Mouse (Mus musculus) heart, postnatal 0 days (tissue): ENCODE data around the gene Map3k5. TPM values are rescaled to one million over a fixed set of nuclear protein-coding genes. Genes with fewer than 3 reads are reported as not detected.

Experiments used
- ATAC-seq: fragments of 200-750 bp; cut with Nextera tagmentation; 2 replicates; pipeline ENCODE4 v1.8.0; 2017; ENCODE audit warnings: low read depth, moderate number of reproducible peaks, moderate library complexity; ENCODE audit not compliant: insufficient read depth
- DNase-seq: peaks from one replicate; pipeline ENCODE4 v3.0.0-alpha.2; 2016; ENCODE audit warnings: low spot score
- H3K27ac ChIP-seq: fragments of 300-500 bp; sonication (generic); 2 replicates; pipeline ENCODE4 v1.5.1; 2014; ENCODE audit warnings: low read depth, mild to moderate bottlenecking
- H3K27me3 ChIP-seq: fragments of 300-500 bp; sonication (generic); 2 replicates; pipeline ENCODE4 v1.6.1; 2014; ENCODE audit warnings: low read length, mixed read lengths; ENCODE audit not compliant: control insufficient read depth, insufficient read depth
- H3K36me3 ChIP-seq: fragments of 300-500 bp; sonication (generic); replicated peaks from 2 replicates; pipeline ENCODE4 v1.6.1; 2014; ENCODE audit warnings: low read length, mixed read lengths; ENCODE audit not compliant: control insufficient read depth, insufficient read depth
- H3K4me1 ChIP-seq: fragments of 300-500 bp; sonication (generic); 2 replicates; pipeline ENCODE4 v1.6.1; 2014; ENCODE audit warnings: antibody characterized with exemption; ENCODE audit not compliant: control insufficient read depth, insufficient read depth
- H3K4me2 ChIP-seq: fragments of 300-500 bp; sonication (generic); 2 replicates; pipeline ENCODE4 v1.6.1; 2014; ENCODE audit warnings: low read depth, mild to moderate bottlenecking, low read length, moderate library complexity
- H3K4me3 ChIP-seq: fragments of 300-500 bp; sonication (generic); 2 replicates; pipeline ENCODE4 v1.5.1; 2014; ENCODE audit warnings: low read depth, low read length
- H3K9ac ChIP-seq: fragments of 300-500 bp; sonication (generic); replicated peaks from 2 replicates; pipeline ENCODE4 v1.6.1; 2014; ENCODE audit warnings: low read depth, low read length, mixed read lengths
- H3K9me3 ChIP-seq: fragments of 300-500 bp; sonication (generic); replicated peaks from 2 replicates; pipeline ENCODE4 v1.6.1; 2016; ENCODE audit warnings: low read length; ENCODE audit not compliant: control insufficient read depth
- CTCF ChIP-seq: IDR thresholded peaks from 2 replicates; pipeline ENCODE4 v1.5.1; 2016; ENCODE audit warnings: antibody characterized with exemption, control low read depth, low read depth
- EP300 ChIP-seq: IDR thresholded peaks from 2 replicates; pipeline ENCODE4 v1.6.1; 2016; ENCODE audit warnings: antibody characterized with exemption, low read depth
- WGBS: fragments of 180-500 bp; shearing (Covaris S2); extraction: QIAGEN DNeasy Blood & Tissue Kit; methylation state at CpG from one replicate; pipeline ENCODE4 v1.1.7; 2014; 5-methylcytosine and 5-hydroxymethylcytosine counted together
- polyA plus RNA-seq: library from polyadenylated mRNA; unstranded; fragments of >200 nt; fragmentation: Nextera tagmentation; extraction: Ambion mirVana; gene quantifications from 2 replicates; pipeline ENCODE4 v1.2.1, GENCODE M21; 2015
- total RNA-seq: library from RNA; depleted of rRNA; stranded (reverse); fragments of >200 nt; gene quantifications from 2 replicates; pipeline ENCODE4 v1.2.3, GENCODE M21; 2014; ENCODE audit warnings: low replicate concordance

Gene Map3k5
- total and polyA plus RNA-seq, 2 experiments from 2014 or later, result 2.5 to 10.8 TPM

GRCm38 (mm10) chr10:20042081-20042480 is 107.8 kb downstream of the Map3k5 start:
- no peaks in the 10 kb centered on the region for H3K4me1 ChIP-seq
- H3K27ac ChIP-seq, result no peak overlapping the region
- no peaks in the 10 kb centered on the region for H3K9me3 ChIP-seq
- ATAC-seq, result no peak
- H3K9ac ChIP-seq, result no peak overlapping the region
- no peaks in the 10 kb centered on the region for H3K27me3 ChIP-seq
- no peak overlapping the region for H3K4me2 ChIP-seq
- 94% methylated on average over 8 of the region's 8 CpGs for WGBS
- TF ChIP-seq EP300, result no peak
- no peak for TF ChIP-seq CTCF
- no peaks in the 10 kb centered on the region for H3K36me3 ChIP-seq
- DNase-seq, result no peak
- H3K4me3 ChIP-seq, result no peak overlapping the region

- no peak for TF ChIP-seq EP300
- TF ChIP-seq CTCF, result no peak
- H3K27me3 ChIP-seq, result no peaks in the 10 kb centered on the region
- 0 out of 2 replicates have a peak, but pooled peaks cover 7% of the 10 kb centered on the region for H3K36me3 ChIP-seq
- no peaks in the 10 kb centered on the region for H3K9me3 ChIP-seq
- WGBS, result 96% methylated on average over 2 of the region's 2 CpGs
- H3K4me1 ChIP-seq, result no peaks in the 10 kb centered on the region
- no peak overlapping the region for H3K9ac ChIP-seq
- H3K4me2 ChIP-seq, result no peak overlapping the region
- H3K27ac ChIP-seq, result no peak overlapping the region
- no peak overlapping the region for H3K4me3 ChIP-seq
- ATAC-seq (no peak), DNase-seq (no peak)
Observed at GRCm38 (mm10) chr10:20044051-20044450, 109.8 kb downstream of the Map3k5 start.

GRCm38 (mm10) chr10:20045733-20046495 is 111.6 kb downstream of the Map3k5 start:
- Histone ChIP-seq H3K4me2 (no peak overlapping the region), H3K27ac (no peak overlapping the region), H3K4me3 (no peak overlapping the region), H3K9me3 (no peaks in the 10 kb centered on the region), H3K9ac (no peak overlapping the region), H3K4me1 (no peaks in the 10 kb centered on the region), H3K36me3 (0 out of 2 replicates have a peak, but pooled peaks cover 7% of the 10 kb centered on the region), H3K27me3 (no peaks in the 10 kb centered on the region)
- DNase-seq, result peak; percentile 37
- ATAC-seq, result no peak; the same call in 1 of the 2 replicates
- WGBS, result 44% methylated on average over 4 of the region's 4 CpGs
- TF ChIP-seq EP300 (no peak), CTCF (no peak)

GRCm38 (mm10) chr10:20056859-20057644 is 122.8 kb downstream of the Map3k5 start:
- Histone ChIP-seq H3K36me3 (peaks cover 26% of the 10 kb centered on the region), H3K4me2 (no peak overlapping the region), H3K9me3 (no peaks in the 10 kb centered on the region), H3K4me1 (peaks cover 9% of the 10 kb centered on the region; the same call in 1 of the 2 replicates), H3K9ac (no peak overlapping the region), H3K27me3 (no peaks in the 10 kb centered on the region), H3K27ac (no peak overlapping the region), H3K4me3 (no peak overlapping the region)
- no peak for ATAC-seq
- 70% methylated on average over 14 of the region's 14 CpGs for WGBS
- DNase-seq, result no peak
- TF ChIP-seq EP300, result no peak
- no peak for TF ChIP-seq CTCF

- no peaks in the 10 kb centered on the region for H3K9me3 ChIP-seq
- peaks cover 9% of the 10 kb centered on the region; the same call in 1 of the 2 replicates for H3K4me1 ChIP-seq
- H3K27ac ChIP-seq, result no peak overlapping the region
- 88% methylated on average over 10 of the region's 10 CpGs for WGBS
- no peak overlapping the region for H3K4me3 ChIP-seq
- no peak overlapping the region for H3K9ac ChIP-seq
- H3K4me2 ChIP-seq, result no peak overlapping the region
- TF ChIP-seq EP300 (no peak), CTCF (no peak)
- H3K27me3 ChIP-seq, result no peaks in the 10 kb centered on the region
- no peak for DNase-seq
- peaks cover 26% of the 10 kb centered on the region for H3K36me3 ChIP-seq
- ATAC-seq, result no peak
Observed at GRCm38 (mm10) chr10:20058031-20058430, 123.8 kb downstream of the Map3k5 start.
